Mouse (Mus musculus): ENCODE results near the gene Umps.

Umps gene

GRCm38 (mm10) chr16:33930785-33931184, 36.1 kb downstream of the Umps start:
- in situ Hi-C loops (cut with MseI, MboI) = no loop called here

GRCm38 (mm10) chr16:33928788-33929462, 37.9 kb downstream of the Umps start:
- in situ Hi-C loops (cut with MseI, MboI) = no loop called here

- in situ Hi-C loops (cut with MseI, MboI) = no loop called here
These were observed 39.5 kb downstream of the Umps start for GRCm38 (mm10) chr16:33927263-33927824.

- in situ Hi-C loops (cut with MseI, MboI) = no loop called here
These were observed 43.1 kb downstream of the Umps start for GRCm38 (mm10) chr16:33923758-33924157.

- in situ Hi-C loops (cut with MseI, MboI) = no loop called here
These were observed 43.9 kb downstream of the Umps start for GRCm38 (mm10) chr16:33923001-33923316.

GRCm38 (mm10) chr16:33922111-33923000, 44.5 kb downstream of the Umps start:
- in situ Hi-C loops (cut with MseI, MboI) = no loop called here

- in situ Hi-C loops (cut with MseI, MboI) = no loop called here
These were observed 45.3 kb downstream of the Umps start for GRCm38 (mm10) chr16:33921514-33921913.

GRCm38 (mm10) chr16:33917926-33918325, 48.9 kb downstream of the Umps start:
- in situ Hi-C loops (cut with MseI, MboI) = no loop called here

- in situ Hi-C loops (cut with MseI, MboI) = no loop called here
These were observed 49.4 kb downstream of the Umps start for GRCm38 (mm10) chr16:33917390-33917789.

GRCm38 (mm10) chr16:33916473-33917251, 50.2 kb downstream of the Umps start:
- in situ Hi-C loops (cut with MseI, MboI) = no loop called here

- in situ Hi-C loops (cut with MseI, MboI) = no loop called here
These were observed 51.8 kb downstream of the Umps start for GRCm38 (mm10) chr16:33914997-33915396.

GRCm38 (mm10) chr16:33908239-33908638, 58.6 kb downstream of the Umps start:
- in situ Hi-C loops (cut with MseI, MboI) = no loop called here
